Mouse (Mus musculus) hindbrain, embryonic 15.5 days (tissue): Measurements from ENCODE around the gene Mmp11. TPM values are rescaled to one million over a fixed set of nuclear protein-coding genes. Genes with fewer than 3 reads are reported as not detected.

Experiments
- ATAC-seq: fragments of 200-750 bp; cut with Nextera tagmentation; 2 replicates; pipeline ENCODE4 v1.8.0; 2017; ENCODE audit warnings: low read depth, moderate number of reproducible peaks, moderate TSS enrichment; ENCODE audit not compliant: low FRiP score
- H3K27ac ChIP-seq: fragments of 300-500 bp; sonication (generic); replicated peaks from 2 replicates; pipeline ENCODE4 v1.5.1; 2015; ENCODE audit warnings: mild to moderate bottlenecking, inconsistent platforms
- H3K27me3 ChIP-seq: fragments of 300-500 bp; sonication (generic); 2 replicates; pipeline ENCODE4 v1.6.1; 2015; ENCODE audit warnings: control low read depth, inconsistent platforms
- H3K36me3 ChIP-seq: fragments of 300-500 bp; sonication (generic); 2 replicates; pipeline ENCODE4 v1.6.1; 2015; ENCODE audit warnings: control low read depth, inconsistent platforms
- H3K4me1 ChIP-seq: fragments of 300-500 bp; sonication (generic); replicated peaks from 2 replicates; pipeline ENCODE4 v1.6.1; 2015; ENCODE audit warnings: control low read depth, inconsistent platforms
- H3K4me2 ChIP-seq: fragments of 300-500 bp; sonication (generic); 2 replicates; pipeline ENCODE4 v1.6.1; 2015; ENCODE audit warnings: moderate library complexity, mild to moderate bottlenecking, inconsistent platforms
- H3K4me3 ChIP-seq: fragments of 300-500 bp; sonication (generic); 2 replicates; pipeline ENCODE4 v1.5.1; 2015; ENCODE audit warnings: mild to moderate bottlenecking, inconsistent platforms
- H3K9ac ChIP-seq: fragments of 300-500 bp; sonication (generic); 2 replicates; pipeline ENCODE4 v1.6.1; 2015; ENCODE audit warnings: inconsistent platforms
- H3K9me3 ChIP-seq: fragments of 300-500 bp; sonication (generic); 2 replicates; pipeline ENCODE4 v1.6.1; 2016; ENCODE audit warnings: control low read depth, inconsistent platforms
- WGBS: fragments of 180-500 bp; shearing (Covaris S2); methylation state at CpG from one replicate; pipeline ENCODE4 v1.1.7; 2015; 5-methylcytosine and 5-hydroxymethylcytosine counted together
- polyA plus RNA-seq: library from polyadenylated mRNA; unstranded; fragments of >200 nt; fragmentation: Nextera tagmentation; extraction: Ambion mirVana; gene quantifications from 2 replicates; pipeline ENCODE4 v1.2.1, GENCODE M21; 2015

Mmp11 gene
- polyA plus RNA-seq = 18.2 and 18.4 TPM in 2 replicates

- Histone ChIP-seq H3K9me3 (no peaks in the 10 kb centered on the region), H3K4me2 (peak within 1 kb of the TSS; percentile 66), H3K9ac (peak within 1 kb of the TSS; percentile 49), H3K4me3 (peak within 1 kb of the TSS; percentile 49), H3K4me1 (peaks cover 42% of the 10 kb centered on the region), H3K27me3 (peaks cover 14% of the 10 kb centered on the region; the same call in 1 of the 2 replicates), H3K36me3 (no peaks in the 10 kb centered on the region), H3K27ac (peak within 1 kb of the TSS; percentile 56)
- peak; percentile 79 for ATAC-seq
- 2% methylated on average over 50 of the region's 51 CpGs for WGBS
These were observed at the start of gene Mmp11 for GRCm38 (mm10) chr10:75935680-75936541. Gene Mmp11, minus strand, starts transcription at chr10:75936496.

DNA sequence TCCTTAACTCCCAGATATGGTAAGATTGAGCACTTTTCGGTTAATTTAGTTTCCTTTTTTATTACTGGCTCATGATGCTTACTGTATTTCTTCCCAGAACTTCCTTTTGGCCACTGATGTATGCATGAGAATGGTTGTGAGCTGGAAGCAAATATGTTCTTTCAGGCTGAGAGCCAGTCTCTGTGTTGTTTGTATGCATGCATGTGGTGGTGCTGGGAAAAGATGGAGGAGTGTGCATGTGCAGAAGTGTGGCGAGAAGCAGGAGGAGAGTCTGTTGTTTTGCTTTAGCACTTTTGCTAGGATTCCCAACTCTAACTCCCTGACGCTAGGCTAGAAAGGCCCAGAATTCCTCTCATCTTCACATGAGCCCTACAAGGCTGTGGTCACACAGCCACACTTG lies 43.1 kb upstream of the Mmp11 start:
- Histone ChIP-seq H3K4me2 (no peak overlapping the region), H3K36me3 (no peaks in the 10 kb centered on the region), H3K4me3 (no peak overlapping the region), H3K9me3 (no peaks in the 10 kb centered on the region), H3K4me1 (no peaks in the 10 kb centered on the region), H3K27me3 (no peaks in the 10 kb centered on the region), H3K9ac (no peak overlapping the region), H3K27ac (no peak overlapping the region)
- WGBS = 96% methylated on average over 3 of the region's 3 CpGs
- no peak for ATAC-seq

DNA sequence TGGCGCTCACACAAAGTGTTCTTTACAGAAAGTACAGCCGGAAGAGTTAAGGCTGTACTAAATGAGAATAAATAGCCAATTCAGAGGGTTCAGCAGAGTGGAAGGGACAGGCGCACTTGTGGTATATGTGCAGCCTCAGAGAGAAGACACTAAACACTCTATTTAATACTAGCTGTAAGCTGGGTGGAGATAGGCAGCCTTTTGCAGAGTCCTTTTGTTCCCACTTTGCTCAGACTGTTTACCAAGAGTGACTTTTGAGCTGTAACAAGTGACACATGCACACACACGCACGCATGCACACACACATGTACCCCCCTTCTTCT lies 42.5 kb upstream of the Mmp11 start:
- ATAC-seq = no peak
- 67% methylated on average over 5 of the region's 5 CpGs for WGBS
- Histone ChIP-seq H3K4me3 (no peak overlapping the region), H3K4me1 (no peaks in the 10 kb centered on the region), H3K36me3 (no peaks in the 10 kb centered on the region), H3K9ac (no peak overlapping the region), H3K27ac (no peak overlapping the region), H3K4me2 (no peak overlapping the region), H3K9me3 (no peaks in the 10 kb centered on the region), H3K27me3 (no peaks in the 10 kb centered on the region)

GRCm38 (mm10) chr10:75978119-75978834 lies 42.0 kb upstream of the Mmp11 start:
- H3K27me3 ChIP-seq = no peaks in the 10 kb centered on the region
- no peaks in the 10 kb centered on the region for H3K9me3 ChIP-seq
- no peak overlapping the region for H3K4me2 ChIP-seq
- H3K4me3 ChIP-seq = no peak overlapping the region
- no peak overlapping the region for H3K9ac ChIP-seq
- H3K27ac ChIP-seq = no peak overlapping the region
- H3K36me3 ChIP-seq = no peaks in the 10 kb centered on the region
- WGBS = 41% methylated on average over 10 of the region's 10 CpGs
- no peak for ATAC-seq
- H3K4me1 ChIP-seq = no peaks in the 10 kb centered on the region

GRCm38 (mm10) chr10:75975216-75975615 lies 38.9 kb upstream of the Mmp11 start:
- no peaks in the 10 kb centered on the region for H3K4me1 ChIP-seq
- no peak overlapping the region for H3K9ac ChIP-seq
- 70% methylated on average over 5 of the region's 5 CpGs for WGBS
- no peak overlapping the region for H3K4me2 ChIP-seq
- no peaks in the 10 kb centered on the region for H3K36me3 ChIP-seq
- no peaks in the 10 kb centered on the region for H3K9me3 ChIP-seq
- H3K27me3 ChIP-seq = no peaks in the 10 kb centered on the region
- H3K4me3 ChIP-seq = no peak overlapping the region
- H3K27ac ChIP-seq = no peak overlapping the region
- ATAC-seq = no peak

GRCm38 (mm10) chr10:75973846-75974245 lies 37.5 kb upstream of the Mmp11 start:
- no peak for ATAC-seq
- no peak overlapping the region for H3K4me2 ChIP-seq
- H3K4me1 ChIP-seq = no peaks in the 10 kb centered on the region
- no peaks in the 10 kb centered on the region for H3K9me3 ChIP-seq
- no peak overlapping the region for H3K27ac ChIP-seq
- H3K36me3 ChIP-seq = no peaks in the 10 kb centered on the region
- H3K27me3 ChIP-seq = no peaks in the 10 kb centered on the region
- no peak overlapping the region for H3K4me3 ChIP-seq
- WGBS = 94% methylated on average over 10 of the region's 10 CpGs
- no peak overlapping the region for H3K9ac ChIP-seq

DNA sequence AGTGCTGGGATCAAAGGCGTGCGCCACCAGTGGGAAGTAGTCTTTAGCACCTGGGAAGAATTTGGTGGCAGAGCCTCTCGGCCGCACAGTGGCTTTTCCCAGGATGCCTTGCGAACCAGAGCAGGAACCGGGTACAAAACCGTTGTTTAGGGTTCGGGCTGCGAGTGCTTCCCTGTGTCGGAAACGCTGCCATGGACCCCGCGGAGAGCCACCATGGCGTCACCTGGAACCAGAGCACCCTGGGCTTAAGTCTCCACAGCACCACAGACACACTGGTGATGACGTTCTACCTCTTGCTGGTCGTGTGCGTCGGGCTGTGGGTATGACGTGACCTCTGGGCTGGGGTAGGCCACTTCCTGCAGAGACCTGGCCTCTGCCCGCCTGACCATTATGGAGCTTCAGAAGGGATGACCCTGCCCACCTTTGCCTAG lies 18.1 kb upstream of the Mmp11 start, which contains the start of gene Gm5134:
Gm5134 (plus strand) TSS at position 134 of the 431 bp plus-strand sequence.
- Histone ChIP-seq H3K4me2 (peak within 1 kb of the TSS; percentile 47), H3K36me3 (no peaks in the 10 kb centered on the region), H3K4me3 (peak within 1 kb of the TSS; percentile 7; the same call in 1 of the 2 replicates), H3K4me1 (peaks cover 15% of the 10 kb centered on the region), H3K9me3 (no peaks in the 10 kb centered on the region), H3K9ac (no peak within 1 kb of the TSS), H3K27me3 (peaks cover 4% of the 10 kb centered on the region; the same call in 1 of the 2 replicates), H3K27ac (no peak within 1 kb of the TSS)
- WGBS = 24% methylated on average over 20 of the region's 20 CpGs
- no peak for ATAC-seq

GRCm38 (mm10) chr10:75951424-75952050 lies 15.2 kb upstream of the Mmp11 start:
- Histone ChIP-seq H3K4me3 (peak overlapping the region; percentile 36), H3K27me3 (peaks cover 6% of the 10 kb centered on the region; the same call in 1 of the 2 replicates), H3K4me1 (peaks cover 15% of the 10 kb centered on the region), H3K9ac (peak overlapping the region; percentile 39; the same call in 1 of the 2 replicates), H3K27ac (no peak overlapping the region), H3K4me2 (peak overlapping the region; percentile 74), H3K9me3 (no peaks in the 10 kb centered on the region), H3K36me3 (no peaks in the 10 kb centered on the region)
- WGBS = 4% methylated on average over 13 of the region's 13 CpGs
- ATAC-seq = 0 out of 2 replicates have a peak, but pooled peaks have one; percentile 21

GRCm38 (mm10) chr10:75950791-75951210 lies 14.5 kb upstream of the Mmp11 start:
- peak; percentile 57 for ATAC-seq
- 2% methylated on average over 20 of the region's 23 CpGs for WGBS
- H3K9ac ChIP-seq = peak overlapping the region; percentile 39

GRCm38 (mm10) chr10:75949053-75950045 lies 13.1 kb upstream of the Mmp11 start:
- WGBS = 83% methylated on average over 22 of the region's 22 CpGs
- no peaks in the 10 kb centered on the region for H3K36me3 ChIP-seq
- H3K4me3 ChIP-seq = no peak overlapping the region
- H3K27ac ChIP-seq = no peak overlapping the region
- no peaks in the 10 kb centered on the region for H3K9me3 ChIP-seq
- no peak overlapping the region for H3K4me2 ChIP-seq
- ATAC-seq = no peak
- peaks cover 6% of the 10 kb centered on the region; the same call in 1 of the 2 replicates for H3K27me3 ChIP-seq
- H3K9ac ChIP-seq = no peak overlapping the region
- H3K4me1 ChIP-seq = peaks cover 18% of the 10 kb centered on the region

More at GRCm38 (mm10) chr10:75950791-75951210, 14.5 kb upstream of the Mmp11 start:
- Histone ChIP-seq H3K36me3 (no peaks in the 10 kb centered on the region), H3K4me2 (peak overlapping the region; percentile 74), H3K4me3 (peak overlapping the region; percentile 36), H3K9me3 (no peaks in the 10 kb centered on the region), H3K27ac (no peak overlapping the region), H3K27me3 (peaks cover 6% of the 10 kb centered on the region; the same call in 1 of the 2 replicates), H3K4me1 (peaks cover 15% of the 10 kb centered on the region)

DNA sequence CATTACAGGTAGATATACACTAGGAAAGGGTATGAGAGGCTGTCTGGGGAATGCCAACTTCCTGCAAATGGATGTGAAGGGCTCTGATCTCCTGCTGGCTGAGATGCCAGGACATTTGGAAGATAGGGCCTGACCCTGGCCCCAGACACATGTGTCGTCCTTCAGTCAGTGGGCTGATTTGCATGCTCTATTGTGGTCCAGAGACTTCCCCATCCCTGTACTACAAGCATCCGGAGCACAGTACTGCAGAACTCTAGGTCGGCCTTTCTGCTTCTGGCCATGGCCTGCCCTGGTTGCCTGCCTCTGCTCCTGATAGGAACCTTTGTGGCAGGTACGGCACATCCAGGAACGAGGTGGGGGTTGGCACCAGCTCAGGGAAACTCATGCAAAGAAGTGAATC lies 11.8 kb upstream of the Mmp11 start:
- whole genome bisulfite sequencing = 82% methylated on average over 5 of the region's 5 CpGs
- Histone ChIP-seq H3K4me1 (peaks cover 22% of the 10 kb centered on the region), H3K4me2 (no peak overlapping the region), H3K9me3 (no peaks in the 10 kb centered on the region), H3K36me3 (no peaks in the 10 kb centered on the region), H3K4me3 (no peak overlapping the region), H3K27me3 (peaks cover 6% of the 10 kb centered on the region; the same call in 1 of the 2 replicates), H3K9ac (no peak overlapping the region), H3K27ac (no peak overlapping the region)
- no peak for ATAC-seq
